Mouse (Mus musculus) thymus, adult 2 months (tissue): ENCODE results near the gene Opalin. TPM values are rescaled to one million over a fixed set of nuclear protein-coding genes. Genes with fewer than 3 reads are reported as not detected.
A peak's percentile ranks its signal among the peaks of the same experiment; 100 is the strongest.

Experiments
- DNase-seq: peaks from one replicate; pipeline ENCODE4 v3.0.0; 2021
- H3K27ac ChIP-seq: fragments of 200-500 bp; 2 replicates; pipeline ENCODE4 v1.5.1; 2012; ENCODE audit warnings: low read length, control low read depth; ENCODE audit not compliant: control insufficient read depth, insufficient read depth
- H3K27me3 ChIP-seq: fragments of 200-500 bp; 2 replicates; pipeline ENCODE4 v1.6.1; 2012; ENCODE audit warnings: mild to moderate bottlenecking, low read length, moderate library complexity, mixed read lengths; ENCODE audit not compliant: control insufficient read depth, insufficient read depth
- H3K36me3 ChIP-seq: fragments of 200-500 bp; 2 replicates; pipeline ENCODE4 v1.6.1; 2012; ENCODE audit warnings: mild to moderate bottlenecking, low read length, moderate library complexity; ENCODE audit not compliant: control insufficient read depth, insufficient read depth
- H3K4me1 ChIP-seq: fragments of 200-500 bp; replicated peaks from 2 replicates; pipeline ENCODE4 v1.6.1; 2012; ENCODE audit warnings: low read length; ENCODE audit not compliant: control insufficient read depth, insufficient read depth
- H3K4me3 ChIP-seq: fragments of 200-500 bp; 2 replicates; pipeline ENCODE4 v1.5.1; 2012; ENCODE audit warnings: mild to moderate bottlenecking, low read length, control low read depth, moderate library complexity; ENCODE audit not compliant: control insufficient read depth, insufficient read depth
- CTCF ChIP-seq: fragments of 200-500 bp; IDR thresholded peaks from 2 replicates; pipeline ENCODE4 v1.5.1; 2012; ENCODE audit warnings: mild to moderate bottlenecking, control low read depth, low read length, moderate library complexity, borderline replicate concordance; ENCODE audit not compliant: control insufficient read depth, poor library complexity, insufficient read depth; ENCODE audit errors: extremely low read depth
- POLR2A ChIP-seq: fragments of 200-500 bp; IDR thresholded peaks from 2 replicates; pipeline ENCODE4 v1.6.1; 2012; ENCODE audit warnings: mild to moderate bottlenecking, low read length, control low read depth, moderate library complexity; ENCODE audit not compliant: control insufficient read depth, poor library complexity, insufficient read depth; ENCODE audit errors: extremely low read depth
- WGBS: fragments of 180-500 bp; shearing (Covaris S2); methylation state at CpG from one replicate; pipeline ENCODE4 v1.1.7; 2018; 5-methylcytosine and 5-hydroxymethylcytosine counted together
- polyA plus RNA-seq: library from polyadenylated mRNA; depleted of rRNA; stranded (reverse); fragments of >200 nt; gene quantifications from 2 replicates; pipeline ENCODE4 v1.2.3, GENCODE M21; 2012; rRNA removed

Opalin gene
- polyA plus RNA-seq, 1 experiment = 0.13 TPM

- DNase-seq = no peak
- no peak for TF ChIP-seq CTCF
- no peak for TF ChIP-seq POLR2A
- peaks cover 11% of the 10 kb centered on the region for H3K36me3 ChIP-seq
- H3K27ac ChIP-seq = peak overlapping the region; percentile 83
- peaks cover 51% of the 10 kb centered on the region for H3K4me1 ChIP-seq
- 33% methylated on average over 5 of the region's 5 CpGs for WGBS
- no peaks in the 10 kb centered on the region for H3K27me3 ChIP-seq
- no peak overlapping the region for H3K4me3 ChIP-seq
These were observed 63.3 kb downstream of the Opalin start for GRCm38 (mm10) chr19:41013591-41013990.

Other genes with a start within 250 kb of the Opalin start
- gene Ccnj, start 245.8 kb downstream of the Opalin start, polyA plus RNA-seq = 17.6 and 18.8 TPM in 2 replicates
- 1.7 and 2.0 TPM in 2 replicates for gene Zfp518a, start 182.4 kb downstream of the Opalin start, polyA plus RNA-seq
- gene Blnk, start 82.6 kb downstream of the Opalin start, polyA plus RNA-seq = 8.5 and 10.9 TPM in 2 replicates
- gene Dntt, start 47.8 kb downstream of the Opalin start, polyA plus RNA-seq = 401 and 406 TPM in 2 replicates
- gene Tll2, start 129.7 kb upstream of the Opalin start, polyA plus RNA-seq = 0.05 and 0.09 TPM in 2 replicates
- gene Tm9sf3, start 186.9 kb upstream of the Opalin start, polyA plus RNA-seq = 56.9 and 59.7 TPM in 2 replicates